Mouse (Mus musculus): ENCODE results near the gene Rexo2.

DNA sequence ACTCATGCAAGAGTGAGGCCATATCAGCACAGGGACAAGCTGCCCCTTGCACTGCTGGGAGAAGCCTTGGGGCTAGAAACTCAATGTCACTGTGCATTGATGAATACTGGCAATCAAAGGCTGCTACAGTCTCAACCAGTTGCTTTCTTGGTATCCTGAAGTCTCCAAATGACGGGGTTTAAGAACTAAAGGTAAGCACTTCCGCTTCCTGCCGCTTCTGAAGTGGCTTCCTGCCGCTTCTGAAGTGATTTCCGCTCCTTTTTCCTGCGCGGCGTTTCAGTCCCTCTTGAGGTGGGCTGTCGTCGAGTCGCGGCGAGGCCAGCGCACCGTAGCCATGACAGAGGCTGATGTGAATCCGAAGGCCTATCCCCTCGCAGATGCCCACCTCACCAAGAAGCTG, 30.4 kb downstream of the Rexo2 start:
- TF ChIP-seq CTCF (IDR thresholded peaks at IDR 0.05; ENCODE audit: low read depth) (no peak), EP300 (IDR thresholded peaks at IDR 0.05; ENCODE audit: low read depth) (no peak)

Data from heart, postnatal 0 days (tissue).